Mouse (Mus musculus): ENCODE data around the gene Cracr2b. TPM values are rescaled to one million over a fixed set of nuclear protein-coding genes. Genes with fewer than 3 reads are reported as not detected.

The Cracr2b gene
- total and polyA plus RNA-seq, 2 experiments from 2014 or later, result 23.9 to 134 TPM

DNA sequence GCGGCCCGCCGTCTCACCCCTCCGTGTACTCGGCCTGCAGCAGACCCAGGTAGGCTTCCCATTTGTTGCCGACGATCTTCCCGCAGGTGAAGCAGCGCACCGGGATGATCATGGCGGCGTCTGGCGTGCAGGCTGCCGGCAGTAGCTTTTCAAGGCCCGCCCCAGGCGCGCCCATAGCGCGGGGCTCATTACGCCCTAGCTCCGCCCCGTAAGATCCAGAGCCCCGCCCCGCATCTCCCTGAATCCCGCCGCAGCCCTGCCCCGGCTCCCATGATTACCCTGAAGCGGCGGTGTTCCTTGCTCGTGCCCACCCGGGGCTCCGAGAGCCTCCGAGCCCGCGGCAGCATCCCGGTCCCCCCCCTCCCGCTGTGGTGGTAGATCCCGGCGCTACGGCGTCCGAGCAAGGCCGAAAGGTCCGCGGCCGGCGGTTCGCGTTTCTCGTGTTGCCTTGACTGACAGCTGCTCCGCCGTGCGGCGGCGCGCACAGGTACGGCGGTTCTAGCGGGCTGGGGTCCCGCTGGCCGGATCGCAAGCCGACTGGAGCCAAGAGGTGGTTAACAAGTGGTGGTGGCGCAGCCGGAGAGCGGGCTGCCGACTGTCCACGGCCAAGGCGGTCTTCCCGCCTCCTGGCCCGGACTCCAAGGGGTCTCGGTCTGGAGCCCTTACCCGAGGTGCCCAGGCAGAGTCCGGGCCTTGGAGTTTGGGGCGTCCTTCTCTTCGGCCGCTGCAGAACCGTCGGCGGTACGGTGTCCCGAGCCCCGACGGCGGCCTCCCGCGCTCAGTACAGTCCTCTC lies 14.3 kb downstream of the Cracr2b start, which contains the start of the genes Polr2l and Tspan4:
Gene Polr2l, minus strand, starts transcription at position 122 of the 794 bp plus-strand sequence.
Gene Tspan4, plus strand, starts transcription at position 230 of the 794 bp plus-strand sequence.
- ATAC-seq (ENCODE audit: insufficient read depth, low read depth) (peak; percentile 56), DNase-seq (ENCODE audit: low spot score) (peak; percentile 71)
- peaks cover 37% of the 10 kb centered on the region for H3K4me1 ChIP-seq (ENCODE audit: control insufficient read depth, insufficient read depth)
- WGBS, result under 1% methylated on average over 85 of the region's 87 CpGs
- peak within 1 kb of the TSS; percentile 69 for H3K4me3 ChIP-seq (ENCODE audit: low read depth, low read length)
- H3K9ac ChIP-seq (replicated peaks; ENCODE audit: low read depth, low read length), result peak within 1 kb of the TSS; percentile 80
- TF ChIP-seq EP300 (IDR thresholded peaks at IDR 0.05; ENCODE audit: low read depth), result no peak; the same call in 1 of the 2 replicates
- TF ChIP-seq CTCF (IDR thresholded peaks at IDR 0.05; ENCODE audit: low read depth), result no peak
- peak within 1 kb of the TSS; percentile 96 for H3K27ac ChIP-seq (ENCODE audit: low read depth)
- H3K36me3 ChIP-seq (replicated peaks; ENCODE audit: control insufficient read depth, insufficient read depth, low read length), result peaks cover 26% of the 10 kb centered on the region
- H3K27me3 ChIP-seq (ENCODE audit: control insufficient read depth, insufficient read depth, low read length), result no peaks in the 10 kb centered on the region
- H3K4me2 ChIP-seq (ENCODE audit: low read depth, low read length), result peak within 1 kb of the TSS; percentile 93
- H3K9me3 ChIP-seq (replicated peaks; ENCODE audit: control insufficient read depth, low read length), result no peaks in the 10 kb centered on the region

DNA sequence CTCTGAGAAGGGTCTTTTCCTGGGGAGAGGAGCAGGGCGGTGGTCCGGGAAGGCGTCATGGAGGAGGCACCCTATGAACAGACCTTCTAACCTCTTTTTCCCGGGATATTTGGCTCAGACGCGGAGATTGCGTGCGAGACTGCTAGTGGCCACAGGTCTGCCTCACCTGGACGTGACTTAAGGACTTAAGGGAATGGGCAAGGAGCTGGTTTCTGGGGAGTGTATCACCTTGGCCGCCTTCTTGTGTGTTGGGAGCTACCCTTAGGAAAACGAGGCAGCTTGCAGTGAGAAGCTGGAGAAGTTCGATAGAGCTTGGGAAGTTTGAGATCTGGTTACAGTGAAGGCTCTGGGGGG lies 14.9 kb downstream of the Cracr2b start:
- DNase-seq (ENCODE audit: low spot score) (no peak), ATAC-seq (ENCODE audit: insufficient read depth, low read depth) (no peak)
- Histone ChIP-seq H3K27ac (ENCODE audit: low read depth) (peak overlapping the region; percentile 96), H3K4me1 (ENCODE audit: control insufficient read depth, insufficient read depth) (peaks cover 36% of the 10 kb centered on the region), H3K4me3 (ENCODE audit: low read depth, low read length) (peak overlapping the region; percentile 69), H3K9me3 (replicated peaks; ENCODE audit: control insufficient read depth, low read length) (no peaks in the 10 kb centered on the region), H3K36me3 (replicated peaks; ENCODE audit: control insufficient read depth, insufficient read depth, low read length) (peaks cover 20% of the 10 kb centered on the region), H3K27me3 (ENCODE audit: control insufficient read depth, insufficient read depth, low read length) (no peaks in the 10 kb centered on the region), H3K9ac (replicated peaks; ENCODE audit: low read depth, low read length) (peak overlapping the region; percentile 80), H3K4me2 (ENCODE audit: low read depth, low read length) (peak overlapping the region; percentile 93)
- WGBS, result under 1% methylated on average over 12 of the region's 12 CpGs
- no peak for TF ChIP-seq CTCF (IDR thresholded peaks at IDR 0.05; ENCODE audit: low read depth)

DNA sequence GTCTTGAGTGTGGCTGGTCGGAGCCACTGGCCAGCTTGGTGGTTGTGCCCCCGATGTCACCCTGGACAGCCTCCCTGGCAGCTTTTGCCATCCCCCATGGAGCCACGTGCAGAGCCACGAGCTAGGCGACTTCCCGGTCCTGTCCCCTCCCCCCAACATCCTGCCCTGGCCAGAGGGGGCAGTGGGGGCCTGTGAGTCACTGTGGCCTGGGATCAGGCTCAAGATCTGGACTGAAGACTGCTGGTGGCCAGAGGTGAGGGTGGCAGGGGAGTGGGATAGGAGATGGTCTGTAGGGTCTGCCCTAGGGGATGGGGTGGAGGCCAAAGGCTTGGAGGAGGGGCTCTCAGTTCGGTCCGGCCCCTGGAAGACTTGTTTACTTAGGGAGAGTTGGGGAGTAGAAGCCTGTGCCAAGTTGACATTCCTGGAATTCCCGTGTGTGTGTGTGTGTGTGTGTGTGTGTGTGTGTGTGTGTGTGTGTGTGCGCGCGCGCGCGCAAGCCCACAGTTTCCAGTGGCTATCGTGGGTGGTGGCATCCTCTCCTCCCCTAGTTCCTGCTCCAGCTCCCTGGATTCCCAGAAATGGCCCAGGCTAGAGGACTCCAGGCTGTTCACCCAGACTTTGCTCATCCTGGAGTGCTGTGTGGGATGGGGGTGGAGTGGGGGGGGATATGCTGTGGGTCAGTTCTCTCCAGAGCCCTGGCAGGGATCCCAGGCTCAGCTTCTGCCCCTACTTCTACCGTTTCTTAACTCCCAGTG lies 15.5 kb downstream of the Cracr2b start:
- H3K4me3 ChIP-seq (ENCODE audit: low read depth, low read length), result peak overlapping the region; percentile 69
- ATAC-seq (ENCODE audit: insufficient read depth, low read depth) (peak; percentile 73), DNase-seq (ENCODE audit: low spot score) (peak; percentile 86)
- H3K9me3 ChIP-seq (replicated peaks; ENCODE audit: control insufficient read depth, low read length), result no peaks in the 10 kb centered on the region
- H3K4me2 ChIP-seq (ENCODE audit: low read depth, low read length), result peak overlapping the region; percentile 93
- H3K36me3 ChIP-seq (replicated peaks; ENCODE audit: control insufficient read depth, insufficient read depth, low read length), result peaks cover 14% of the 10 kb centered on the region
- peak overlapping the region; percentile 96 for H3K27ac ChIP-seq (ENCODE audit: low read depth)
- peaks cover 42% of the 10 kb centered on the region for H3K4me1 ChIP-seq (ENCODE audit: control insufficient read depth, insufficient read depth)
- WGBS, result 1% methylated on average over 12 of the region's 17 CpGs
- peak overlapping the region; percentile 80 for H3K9ac ChIP-seq (replicated peaks; ENCODE audit: low read depth, low read length)
- peak; percentile 94 for TF ChIP-seq EP300 (IDR thresholded peaks at IDR 0.05; ENCODE audit: low read depth)
- TF ChIP-seq CTCF (IDR thresholded peaks at IDR 0.05; ENCODE audit: low read depth), result peak; percentile 36
- H3K27me3 ChIP-seq (ENCODE audit: control insufficient read depth, insufficient read depth, low read length), result no peaks in the 10 kb centered on the region

DNA sequence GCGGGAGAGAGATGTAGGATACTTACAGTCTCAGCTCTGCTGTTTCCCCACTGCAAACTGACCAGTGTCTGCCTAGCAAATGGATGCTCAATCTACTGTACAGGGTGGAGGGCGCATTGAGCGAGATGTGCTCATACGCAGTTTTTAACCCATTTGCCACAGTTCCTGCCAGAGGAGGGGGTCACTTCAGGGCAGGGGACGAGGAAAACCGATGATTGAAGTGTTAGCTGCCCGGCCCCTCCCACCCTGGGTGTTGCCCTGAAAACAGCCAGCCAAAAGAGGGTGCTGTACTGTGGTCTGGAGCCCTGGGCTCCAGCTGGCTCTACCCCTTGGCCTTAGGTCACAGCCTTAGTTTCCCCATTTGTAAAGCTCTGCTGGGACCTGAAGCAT lies 16.1 kb downstream of the Cracr2b start:
- peaks cover 48% of the 10 kb centered on the region for H3K4me1 ChIP-seq (ENCODE audit: control insufficient read depth, insufficient read depth)
- no peaks in the 10 kb centered on the region for H3K27me3 ChIP-seq (ENCODE audit: control insufficient read depth, insufficient read depth, low read length)
- peaks cover 9% of the 10 kb centered on the region for H3K36me3 ChIP-seq (replicated peaks; ENCODE audit: control insufficient read depth, insufficient read depth, low read length)
- TF ChIP-seq CTCF (IDR thresholded peaks at IDR 0.05; ENCODE audit: low read depth) (no peak), EP300 (IDR thresholded peaks at IDR 0.05; ENCODE audit: low read depth) (no peak)
- peak overlapping the region; percentile 69 for H3K4me3 ChIP-seq (ENCODE audit: low read depth, low read length)
- H3K4me2 ChIP-seq (ENCODE audit: low read depth, low read length), result peak overlapping the region; percentile 93
- no peaks in the 10 kb centered on the region for H3K9me3 ChIP-seq (replicated peaks; ENCODE audit: control insufficient read depth, low read length)
- ATAC-seq (ENCODE audit: insufficient read depth, low read depth), result no peak
- peak overlapping the region; percentile 18; the same call in 1 of the 2 replicates for H3K9ac ChIP-seq (replicated peaks; ENCODE audit: low read depth, low read length)
- DNase-seq (ENCODE audit: low spot score), result no peak
- WGBS, result 8% methylated on average over 7 of the region's 7 CpGs
- H3K27ac ChIP-seq (ENCODE audit: low read depth), result peak overlapping the region; percentile 96

DNA sequence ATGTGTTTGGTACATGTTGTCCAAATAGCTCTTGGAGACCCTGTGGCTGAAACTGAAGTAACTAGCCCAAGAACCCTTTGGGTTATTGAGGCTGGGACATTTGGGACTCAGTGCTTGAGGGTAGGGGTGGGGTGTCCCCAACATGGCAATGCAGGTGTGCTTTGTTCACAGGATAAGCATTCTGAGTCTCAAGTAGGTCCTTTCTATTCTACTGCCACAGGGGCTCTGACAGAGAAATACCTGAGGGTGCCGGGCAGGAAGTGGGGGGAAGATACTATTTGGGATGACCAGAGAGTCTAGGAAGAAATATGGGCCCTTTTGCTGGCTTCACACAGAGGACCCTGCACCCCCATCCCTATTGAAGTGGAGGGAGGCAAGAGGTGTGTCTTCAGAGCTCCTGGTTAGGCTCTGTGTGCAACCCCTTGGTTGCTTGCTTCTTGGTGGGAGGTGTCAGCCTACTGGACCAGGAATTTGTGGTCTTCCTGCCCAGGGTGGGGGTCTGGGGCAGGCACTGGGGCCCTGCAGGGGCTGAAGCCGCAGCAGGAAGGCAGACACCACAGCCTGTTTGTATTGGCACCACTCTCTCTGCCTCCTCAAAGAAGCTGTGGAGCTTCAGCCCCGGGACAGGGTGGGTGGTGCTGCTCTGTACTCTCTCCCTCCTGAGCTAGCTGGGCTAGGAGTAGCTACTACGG lies 16.8 kb downstream of the Cracr2b start:
- peak overlapping the region; percentile 93 for H3K4me2 ChIP-seq (ENCODE audit: low read depth, low read length)

More for the DNA sequence above, 16.8 kb downstream of the Cracr2b start:
- Histone ChIP-seq H3K27ac (ENCODE audit: low read depth) (peak overlapping the region; percentile 96), H3K27me3 (ENCODE audit: control insufficient read depth, insufficient read depth, low read length) (no peaks in the 10 kb centered on the region; the same call in 1 of the 2 replicates), H3K4me3 (ENCODE audit: low read depth, low read length) (no peak overlapping the region), H3K4me1 (ENCODE audit: control insufficient read depth, insufficient read depth) (peaks cover 55% of the 10 kb centered on the region), H3K36me3 (replicated peaks; ENCODE audit: control insufficient read depth, insufficient read depth, low read length) (peaks cover 2% of the 10 kb centered on the region), H3K9ac (replicated peaks; ENCODE audit: low read depth, low read length) (peak overlapping the region; percentile 18; the same call in 1 of the 2 replicates), H3K9me3 (replicated peaks; ENCODE audit: control insufficient read depth, low read length) (no peaks in the 10 kb centered on the region)
- DNase-seq (ENCODE audit: low spot score) (no peak), ATAC-seq (ENCODE audit: insufficient read depth, low read depth) (no peak)
- 45% methylated on average over 4 of the region's 4 CpGs for WGBS
- TF ChIP-seq CTCF (IDR thresholded peaks at IDR 0.05; ENCODE audit: low read depth) (no peak), EP300 (IDR thresholded peaks at IDR 0.05; ENCODE audit: low read depth) (no peak)
